Mouse (Mus musculus) limb, embryonic 11.5 days (tissue): ENCODE results near the gene Cdk1. TPM values are rescaled to one million over a fixed set of nuclear protein-coding genes. Genes with fewer than 3 reads are reported as not detected.

Experiments
- ATAC-seq: fragments of 200-750 bp; cut with Nextera tagmentation; 2 replicates; pipeline ENCODE4 v1.8.0; 2017; ENCODE audit warnings: low read depth; ENCODE audit not compliant: insufficient number of reproducible peaks, low FRiP score, low TSS enrichment
- DNase-seq: peaks from one replicate; pipeline ENCODE4 v3.0.0-alpha.2; 2015; ENCODE audit warnings: low spot score
- H3K27ac ChIP-seq: fragments of 300-500 bp; sonication (generic); replicated peaks from 2 replicates; pipeline ENCODE4 v1.5.1; 2014; ENCODE audit warnings: low read depth, mild to moderate bottlenecking, low read length
- H3K27me3 ChIP-seq: fragments of 300-500 bp; sonication (generic); 2 replicates; pipeline ENCODE4 v1.6.1; 2014; ENCODE audit warnings: mild to moderate bottlenecking, low read length, mixed read lengths; ENCODE audit not compliant: control insufficient read depth, insufficient read depth
- H3K36me3 ChIP-seq: fragments of 300-500 bp; sonication (generic); 2 replicates; pipeline ENCODE4 v1.6.1; 2014; ENCODE audit warnings: mild to moderate bottlenecking, low read length, moderate library complexity, mixed read lengths; ENCODE audit not compliant: control insufficient read depth, insufficient read depth
- H3K4me1 ChIP-seq: fragments of 300-500 bp; sonication (generic); 2 replicates; pipeline ENCODE4 v1.6.1; 2014; ENCODE audit warnings: low read length, mixed read lengths; ENCODE audit not compliant: control insufficient read depth, insufficient read depth
- H3K4me2 ChIP-seq: fragments of 300-500 bp; sonication (generic); 2 replicates; pipeline ENCODE4 v1.6.1; 2014; ENCODE audit warnings: low read depth, mild to moderate bottlenecking, moderate library complexity; ENCODE audit not compliant: severe bottlenecking
- H3K4me3 ChIP-seq: fragments of 300-500 bp; sonication (generic); 2 replicates; pipeline ENCODE4 v1.5.1; 2014; ENCODE audit warnings: low read depth, low read length
- H3K9ac ChIP-seq: fragments of 300-500 bp; sonication (generic); 2 replicates; pipeline ENCODE4 v1.6.1; 2014; ENCODE audit warnings: mild to moderate bottlenecking, low read length
- H3K9me3 ChIP-seq: fragments of 300-500 bp; sonication (generic); 2 replicates; pipeline ENCODE4 v1.6.1; 2016; ENCODE audit warnings: low read length; ENCODE audit not compliant: control insufficient read depth
- WGBS: fragments of 180-500 bp; shearing (Covaris S2); extraction: QIAGEN DNeasy Blood & Tissue Kit; methylation state at CpG from one replicate; pipeline ENCODE4 v1.1.7; 2014; 5-methylcytosine and 5-hydroxymethylcytosine counted together
- polyA plus RNA-seq: library from polyadenylated mRNA; unstranded; fragments of >200 nt; fragmentation: Nextera tagmentation; extraction: Ambion mirVana; gene quantifications from 2 replicates; pipeline ENCODE4 v1.2.1, GENCODE M21; 2014

Cdk1 gene
- polyA plus RNA-seq, 1 experiment from 2014 or later = 536 TPM

DNA sequence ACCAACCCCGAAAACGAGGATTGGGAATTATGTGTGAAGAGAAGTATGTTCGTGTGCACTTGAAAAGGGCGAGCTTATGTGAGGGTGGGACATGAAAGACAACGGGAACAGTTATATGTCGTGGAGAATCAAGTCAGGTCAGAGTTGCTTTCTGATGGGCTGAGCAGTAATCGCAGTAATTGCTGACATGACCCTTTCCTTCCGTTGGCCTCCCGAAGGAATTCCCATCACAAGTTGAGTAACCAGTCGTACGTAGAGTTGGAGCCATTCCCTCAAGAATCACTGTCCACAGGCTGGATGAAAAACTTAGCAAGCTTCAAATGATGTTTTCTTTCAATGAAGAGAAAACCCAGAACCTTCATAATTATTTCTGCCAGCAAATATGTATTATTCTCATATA, 31.9 kb upstream of the Cdk1 start:
- Histone ChIP-seq H3K9me3 (no peaks in the 10 kb centered on the region), H3K4me3 (no peak overlapping the region), H3K36me3 (no peaks in the 10 kb centered on the region), H3K27me3 (no peaks in the 10 kb centered on the region), H3K27ac (no peak overlapping the region), H3K4me2 (no peak overlapping the region), H3K9ac (no peak overlapping the region), H3K4me1 (no peaks in the 10 kb centered on the region)
- 81% methylated on average over 11 of the region's 11 CpGs for WGBS
- ATAC-seq (no peak), DNase-seq (no peak)

DNA sequence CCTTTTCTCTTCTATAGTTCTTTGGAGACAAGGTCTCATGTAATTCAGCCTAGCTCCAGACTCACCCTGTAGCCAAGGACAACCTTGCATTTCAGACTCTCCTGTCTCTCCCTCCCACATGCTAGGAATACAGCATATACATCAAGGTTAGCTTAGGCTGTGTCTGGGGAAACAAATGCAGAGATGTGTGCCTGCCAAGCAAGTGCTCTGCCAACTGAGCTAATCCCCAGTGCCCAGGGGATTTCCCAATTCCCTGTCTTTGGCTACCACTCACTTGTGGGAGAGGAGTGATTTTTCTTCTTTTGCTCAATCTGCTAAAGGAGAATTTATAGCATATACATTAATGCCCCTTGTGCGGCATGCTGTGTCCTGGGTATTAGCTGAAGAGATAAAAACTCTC, 30.4 kb upstream of the Cdk1 start:
- Histone ChIP-seq H3K4me2 (no peak overlapping the region), H3K4me1 (no peaks in the 10 kb centered on the region), H3K4me3 (no peak overlapping the region), H3K9ac (no peak overlapping the region), H3K27me3 (no peaks in the 10 kb centered on the region), H3K9me3 (no peaks in the 10 kb centered on the region), H3K27ac (no peak overlapping the region), H3K36me3 (no peaks in the 10 kb centered on the region)
- WGBS = 92% methylated on average over 1 of the region's 1 CpGs
- ATAC-seq (no peak), DNase-seq (no peak)

DNA sequence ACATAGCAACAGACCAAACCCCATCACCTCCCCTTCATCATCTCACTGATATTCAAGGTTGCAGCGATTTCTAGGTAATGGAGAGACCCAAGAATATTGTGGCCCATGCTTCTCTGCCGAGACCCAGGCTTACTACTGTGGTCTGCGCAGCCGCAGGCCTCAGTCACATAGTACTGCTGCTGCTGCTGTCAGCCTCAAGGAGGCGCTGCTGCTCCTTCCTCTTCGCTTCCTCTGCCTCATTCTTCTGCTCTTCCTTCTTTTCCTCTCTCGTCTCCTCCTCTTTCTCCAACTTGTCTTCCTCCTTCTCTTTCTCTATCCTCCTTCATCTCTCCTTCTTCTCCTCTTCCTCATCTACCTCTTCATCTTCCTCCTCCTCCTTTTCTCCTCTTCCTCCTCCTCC, 22.4 kb upstream of the Cdk1 start:
- DNase-seq (no peak), ATAC-seq (no peak)
- Histone ChIP-seq H3K4me1 (no peaks in the 10 kb centered on the region), H3K9me3 (no peaks in the 10 kb centered on the region), H3K36me3 (no peaks in the 10 kb centered on the region), H3K4me3 (no peak overlapping the region), H3K27me3 (no peaks in the 10 kb centered on the region), H3K9ac (no peak overlapping the region), H3K27ac (no peak overlapping the region), H3K4me2 (no peak overlapping the region)
- 49% methylated on average over 7 of the region's 7 CpGs for WGBS

DNA sequence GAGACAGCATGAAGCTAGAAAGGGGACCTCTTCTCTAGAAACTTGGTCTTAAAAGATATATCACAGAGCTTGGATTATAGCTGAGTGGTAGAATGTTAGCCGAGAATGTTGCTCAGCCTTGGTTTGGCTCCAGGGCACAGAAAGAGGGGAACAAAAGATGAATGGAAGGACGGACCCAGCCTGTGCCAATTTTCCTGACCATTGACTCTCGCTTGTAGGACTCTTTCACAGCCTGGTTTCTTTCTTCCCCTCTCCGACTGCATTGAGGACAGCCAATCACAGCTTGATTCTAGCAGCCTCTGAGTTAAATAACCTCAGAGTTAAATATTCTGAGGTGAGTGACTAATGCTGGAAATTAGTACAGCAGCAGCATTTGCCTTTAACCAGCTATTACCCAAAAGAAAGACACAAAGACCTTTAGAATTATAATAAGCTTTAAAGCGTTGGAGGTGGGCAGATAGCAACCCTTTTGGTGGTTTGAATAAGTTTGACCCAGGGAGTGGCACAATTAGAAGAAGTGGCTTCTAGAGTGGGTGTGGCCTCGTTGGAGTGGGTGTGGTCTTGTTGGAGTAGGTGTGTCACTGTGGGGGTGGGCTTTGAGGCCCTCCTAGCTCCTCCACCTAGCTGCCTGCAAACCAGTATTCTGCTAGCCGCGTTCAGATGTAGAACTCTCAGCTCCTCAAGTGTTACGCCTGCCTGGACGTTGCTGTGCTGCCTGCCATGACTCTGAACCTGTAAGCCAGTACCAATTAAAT, 21.2 kb upstream of the Cdk1 start:
- no peak for ATAC-seq

GRCm38 (mm10) chr10:69372061-69372460, 19.3 kb upstream of the Cdk1 start:
- WGBS = 86% methylated on average over 14 of the region's 14 CpGs
- Histone ChIP-seq H3K27me3 (no peaks in the 10 kb centered on the region), H3K4me2 (no peak overlapping the region), H3K36me3 (no peaks in the 10 kb centered on the region), H3K9me3 (no peaks in the 10 kb centered on the region), H3K9ac (no peak overlapping the region), H3K4me1 (no peaks in the 10 kb centered on the region), H3K27ac (no peak overlapping the region), H3K4me3 (no peak overlapping the region)
- ATAC-seq (no peak), DNase-seq (no peak)

More for the DNA sequence above, 21.2 kb upstream of the Cdk1 start:
- no peak overlapping the region for H3K4me2 ChIP-seq
- H3K9me3 ChIP-seq = no peaks in the 10 kb centered on the region
- no peaks in the 10 kb centered on the region for H3K27me3 ChIP-seq
- WGBS = 72% methylated on average over 10 of the region's 10 CpGs
- no peak for DNase-seq
- no peaks in the 10 kb centered on the region for H3K4me1 ChIP-seq
- H3K36me3 ChIP-seq = no peaks in the 10 kb centered on the region
- H3K4me3 ChIP-seq = no peak overlapping the region
- no peak overlapping the region for H3K9ac ChIP-seq
- H3K27ac ChIP-seq = no peak overlapping the region

DNA sequence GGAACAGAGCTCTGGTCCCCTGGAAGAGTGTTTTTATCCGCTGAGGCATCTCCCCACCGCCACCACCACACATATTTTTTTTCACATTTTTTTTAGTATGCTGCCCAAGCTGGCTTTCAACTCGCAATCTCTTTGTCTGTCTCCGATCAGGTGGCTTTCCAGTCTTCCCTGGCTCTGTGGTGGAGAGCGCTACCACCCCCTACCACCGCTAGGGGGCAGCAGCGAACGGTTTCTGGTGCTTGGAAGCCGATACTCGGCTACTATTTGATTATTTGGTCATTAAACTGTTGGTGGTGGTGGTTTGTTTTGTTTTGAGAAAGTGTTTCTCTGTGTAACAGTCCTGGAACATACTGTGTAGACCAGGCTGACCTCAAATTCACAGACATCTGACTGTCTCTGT, 18.7 kb upstream of the Cdk1 start:
- no peaks in the 10 kb centered on the region for H3K27me3 ChIP-seq
- no peak overlapping the region for H3K4me2 ChIP-seq
- no peak overlapping the region for H3K4me3 ChIP-seq
- H3K27ac ChIP-seq = no peak overlapping the region
- ATAC-seq = no peak
- H3K36me3 ChIP-seq = no peaks in the 10 kb centered on the region
- 18% methylated on average over 10 of the region's 10 CpGs for WGBS
- H3K4me1 ChIP-seq = no peaks in the 10 kb centered on the region
- no peaks in the 10 kb centered on the region for H3K9me3 ChIP-seq
- no peak overlapping the region for H3K9ac ChIP-seq
- DNase-seq = peak; percentile 79

GRCm38 (mm10) chr10:69369321-69369720, 16.6 kb upstream of the Cdk1 start:
- 82% methylated on average over 6 of the region's 6 CpGs for WGBS
- DNase-seq (no peak), ATAC-seq (no peak)
- H3K27me3 ChIP-seq = no peaks in the 10 kb centered on the region
- H3K27ac ChIP-seq = no peak overlapping the region
- no peaks in the 10 kb centered on the region for H3K36me3 ChIP-seq
- no peak overlapping the region for H3K9ac ChIP-seq
- H3K9me3 ChIP-seq = no peaks in the 10 kb centered on the region
- no peak overlapping the region for H3K4me3 ChIP-seq
- no peak overlapping the region for H3K4me2 ChIP-seq
- H3K4me1 ChIP-seq = no peaks in the 10 kb centered on the region

GRCm38 (mm10) chr10:69366877-69367387, 14.2 kb upstream of the Cdk1 start:
- H3K9ac ChIP-seq = no peak overlapping the region
- ATAC-seq = no peak
- no peaks in the 10 kb centered on the region for H3K9me3 ChIP-seq
- no peaks in the 10 kb centered on the region for H3K4me1 ChIP-seq
- no peaks in the 10 kb centered on the region for H3K27me3 ChIP-seq
- no peak overlapping the region for H3K27ac ChIP-seq
- 84% methylated on average over 13 of the region's 13 CpGs for WGBS
- DNase-seq = no peak
- no peak overlapping the region for H3K4me2 ChIP-seq
- no peaks in the 10 kb centered on the region for H3K36me3 ChIP-seq
- H3K4me3 ChIP-seq = no peak overlapping the region

- ATAC-seq (no peak), DNase-seq (no peak)
- Histone ChIP-seq H3K27me3 (no peaks in the 10 kb centered on the region), H3K27ac (no peak overlapping the region), H3K4me1 (no peaks in the 10 kb centered on the region), H3K9ac (no peak overlapping the region), H3K4me2 (no peak overlapping the region), H3K9me3 (no peaks in the 10 kb centered on the region), H3K36me3 (no peaks in the 10 kb centered on the region), H3K4me3 (no peak overlapping the region)
- 90% methylated on average over 11 of the region's 11 CpGs for WGBS
Measured at GRCm38 (mm10) chr10:69366208-69366607, 13.5 kb upstream of the Cdk1 start.
